Mouse (Mus musculus) limb, embryonic 11.5 days (tissue): ENCODE measurements around the gene Pkd1. TPM values are rescaled to one million over a fixed set of nuclear protein-coding genes. Genes with fewer than 3 reads are reported as not detected.

ENCODE experiments used
- ATAC-seq: fragments of 200-750 bp; cut with Nextera tagmentation; 2 replicates; pipeline ENCODE4 v1.8.0; 2017; ENCODE audit warnings: low read depth; ENCODE audit not compliant: insufficient number of reproducible peaks, low FRiP score, low TSS enrichment
- DNase-seq: peaks from one replicate; pipeline ENCODE4 v3.0.0-alpha.2; 2015; ENCODE audit warnings: low spot score
- H3K27ac ChIP-seq: fragments of 300-500 bp; sonication (generic); replicated peaks from 2 replicates; pipeline ENCODE4 v1.5.1; 2014; ENCODE audit warnings: low read depth, mild to moderate bottlenecking, low read length
- H3K27me3 ChIP-seq: fragments of 300-500 bp; sonication (generic); 2 replicates; pipeline ENCODE4 v1.6.1; 2014; ENCODE audit warnings: mild to moderate bottlenecking, low read length, mixed read lengths; ENCODE audit not compliant: control insufficient read depth, insufficient read depth
- H3K36me3 ChIP-seq: fragments of 300-500 bp; sonication (generic); 2 replicates; pipeline ENCODE4 v1.6.1; 2014; ENCODE audit warnings: mild to moderate bottlenecking, low read length, moderate library complexity, mixed read lengths; ENCODE audit not compliant: control insufficient read depth, insufficient read depth
- H3K4me1 ChIP-seq: fragments of 300-500 bp; sonication (generic); 2 replicates; pipeline ENCODE4 v1.6.1; 2014; ENCODE audit warnings: low read length, mixed read lengths; ENCODE audit not compliant: control insufficient read depth, insufficient read depth
- H3K4me2 ChIP-seq: fragments of 300-500 bp; sonication (generic); 2 replicates; pipeline ENCODE4 v1.6.1; 2014; ENCODE audit warnings: low read depth, mild to moderate bottlenecking, moderate library complexity; ENCODE audit not compliant: severe bottlenecking
- H3K4me3 ChIP-seq: fragments of 300-500 bp; sonication (generic); 2 replicates; pipeline ENCODE4 v1.5.1; 2014; ENCODE audit warnings: low read depth, low read length
- H3K9ac ChIP-seq: fragments of 300-500 bp; sonication (generic); 2 replicates; pipeline ENCODE4 v1.6.1; 2014; ENCODE audit warnings: mild to moderate bottlenecking, low read length
- H3K9me3 ChIP-seq: fragments of 300-500 bp; sonication (generic); 2 replicates; pipeline ENCODE4 v1.6.1; 2016; ENCODE audit warnings: low read length; ENCODE audit not compliant: control insufficient read depth
- WGBS: fragments of 180-500 bp; shearing (Covaris S2); extraction: QIAGEN DNeasy Blood & Tissue Kit; methylation state at CpG from one replicate; pipeline ENCODE4 v1.1.7; 2014; 5-methylcytosine and 5-hydroxymethylcytosine counted together
- polyA plus RNA-seq: library from polyadenylated mRNA; unstranded; fragments of >200 nt; fragmentation: Nextera tagmentation; extraction: Ambion mirVana; gene quantifications from 2 replicates; pipeline ENCODE4 v1.2.1, GENCODE M21; 2014

Gene Pkd1
- polyA plus RNA-seq, 1 experiment from 2014 or later = 22.5 TPM

- H3K4me2 ChIP-seq = peak overlapping the region; percentile 52
- H3K9ac ChIP-seq = peak overlapping the region; percentile 93; the same call in 1 of the 2 replicates
- H3K27ac ChIP-seq = no peak overlapping the region
- no peaks in the 10 kb centered on the region for H3K27me3 ChIP-seq
- no peak for DNase-seq
- H3K36me3 ChIP-seq = no peaks in the 10 kb centered on the region
- peak overlapping the region; percentile 85 for H3K4me3 ChIP-seq
- WGBS = 51% methylated on average over 3 of the region's 3 CpGs
- no peak for ATAC-seq
- H3K4me1 ChIP-seq = peaks cover 18% of the 10 kb centered on the region; the same call in 1 of the 2 replicates
- H3K9me3 ChIP-seq = no peaks in the 10 kb centered on the region
Measured at GRCm38 (mm10) chr17:24551050-24551444, 1.4 kb downstream of the Pkd1 start.

GRCm38 (mm10) chr17:24557091-24557490 is 7.5 kb downstream of the Pkd1 start:
- no peak overlapping the region for H3K4me2 ChIP-seq
- no peak overlapping the region for H3K4me3 ChIP-seq
- no peaks in the 10 kb centered on the region for H3K9me3 ChIP-seq
- no peaks in the 10 kb centered on the region for H3K27me3 ChIP-seq
- no peak overlapping the region for H3K27ac ChIP-seq
- peaks cover 17% of the 10 kb centered on the region for H3K4me1 ChIP-seq
- DNase-seq (no peak), ATAC-seq (no peak)
- H3K36me3 ChIP-seq = no peaks in the 10 kb centered on the region; the same call in 1 of the 2 replicates
- no peak overlapping the region for H3K9ac ChIP-seq
- WGBS = 89% methylated on average over 7 of the region's 7 CpGs

GRCm38 (mm10) chr17:24558600-24559099 is 9.0 kb downstream of the Pkd1 start:
- no peaks in the 10 kb centered on the region; the same call in 1 of the 2 replicates for H3K36me3 ChIP-seq
- no peak overlapping the region for H3K4me3 ChIP-seq
- H3K27me3 ChIP-seq = no peaks in the 10 kb centered on the region
- WGBS = 60% methylated on average over 4 of the region's 4 CpGs
- H3K27ac ChIP-seq = peak overlapping the region; percentile 63
- no peaks in the 10 kb centered on the region for H3K9me3 ChIP-seq
- DNase-seq (no peak), ATAC-seq (no peak)
- 0 out of 2 replicates have a peak overlapping the region, but pooled peaks have one; percentile 8 for H3K4me2 ChIP-seq
- H3K9ac ChIP-seq = no peak overlapping the region
- peaks cover 15% of the 10 kb centered on the region for H3K4me1 ChIP-seq

GRCm38 (mm10) chr17:24559146-24559545 is 9.5 kb downstream of the Pkd1 start:
- Histone ChIP-seq H3K27ac (peak overlapping the region; percentile 63), H3K27me3 (no peaks in the 10 kb centered on the region), H3K4me1 (peaks cover 15% of the 10 kb centered on the region), H3K9me3 (no peaks in the 10 kb centered on the region), H3K36me3 (no peaks in the 10 kb centered on the region; the same call in 1 of the 2 replicates), H3K4me2 (0 out of 2 replicates have a peak overlapping the region, but pooled peaks have one; percentile 8), H3K9ac (no peak overlapping the region), H3K4me3 (no peak overlapping the region)
- DNase-seq = peak; percentile 36
- WGBS = 53% methylated on average over 3 of the region's 3 CpGs
- 0 out of 2 replicates have a peak, but pooled peaks have one; percentile 45 for ATAC-seq

- Histone ChIP-seq H3K27me3 (no peaks in the 10 kb centered on the region), H3K27ac (no peak overlapping the region), H3K4me2 (no peak overlapping the region), H3K9ac (no peak overlapping the region), H3K36me3 (peaks cover 5% of the 10 kb centered on the region; the same call in 1 of the 2 replicates), H3K4me3 (no peak overlapping the region), H3K4me1 (peaks cover 15% of the 10 kb centered on the region), H3K9me3 (no peaks in the 10 kb centered on the region)
- ATAC-seq = no peak
- no peak for DNase-seq
- WGBS = 90% methylated on average over 5 of the region's 5 CpGs
Measured at GRCm38 (mm10) chr17:24560301-24561028, 10.8 kb downstream of the Pkd1 start.

GRCm38 (mm10) chr17:24561592-24561991 is 12.0 kb downstream of the Pkd1 start:
- Histone ChIP-seq H3K36me3 (peaks cover 5% of the 10 kb centered on the region; the same call in 1 of the 2 replicates), H3K9ac (no peak overlapping the region), H3K4me1 (peaks cover 15% of the 10 kb centered on the region), H3K27ac (no peak overlapping the region), H3K4me3 (no peak overlapping the region), H3K9me3 (no peaks in the 10 kb centered on the region), H3K4me2 (no peak overlapping the region), H3K27me3 (no peaks in the 10 kb centered on the region)
- ATAC-seq (no peak), DNase-seq (no peak)
- WGBS = 94% methylated on average over 2 of the region's 2 CpGs

GRCm38 (mm10) chr17:24563638-24564037 is 14.0 kb downstream of the Pkd1 start:
- Histone ChIP-seq H3K9ac (no peak overlapping the region), H3K9me3 (no peaks in the 10 kb centered on the region), H3K4me1 (peaks cover 9% of the 10 kb centered on the region), H3K27ac (no peak overlapping the region), H3K4me3 (no peak overlapping the region), H3K27me3 (no peaks in the 10 kb centered on the region), H3K4me2 (no peak overlapping the region), H3K36me3 (peaks cover 7% of the 10 kb centered on the region)
- no peak for ATAC-seq
- no peak for DNase-seq
- WGBS = 83% methylated on average over 5 of the region's 5 CpGs

- Histone ChIP-seq H3K4me2 (no peak overlapping the region), H3K9me3 (no peaks in the 10 kb centered on the region), H3K27ac (no peak overlapping the region), H3K4me3 (no peak overlapping the region), H3K27me3 (no peaks in the 10 kb centered on the region), H3K36me3 (peaks cover 12% of the 10 kb centered on the region), H3K4me1 (peaks cover 1% of the 10 kb centered on the region; the same call in 1 of the 2 replicates), H3K9ac (no peak overlapping the region)
- 90% methylated on average over 4 of the region's 4 CpGs for WGBS
- DNase-seq = no peak
- no peak for ATAC-seq
Measured at GRCm38 (mm10) chr17:24564422-24564821, 14.8 kb downstream of the Pkd1 start.
